Mouse (Mus musculus) stomach, embryonic 16.5 days (tissue): ENCODE data around the gene Cdc34b. TPM values are rescaled to one million over a fixed set of nuclear protein-coding genes. Genes with fewer than 3 reads are reported as not detected.
A peak's percentile ranks its signal among the peaks of the same experiment; 100 is the strongest.

Source experiments
- ATAC-seq: fragments of 200-750 bp; cut with Nextera tagmentation; 2 replicates; pipeline ENCODE4 v1.8.0; 2017; ENCODE audit warnings: moderate number of reproducible peaks, moderate TSS enrichment; ENCODE audit not compliant: insufficient read depth, low FRiP score
- H3K27ac ChIP-seq: fragments of 300-500 bp; sonication (generic); 2 replicates; pipeline ENCODE4 v1.5.1; 2014; ENCODE audit warnings: low read length
- H3K27me3 ChIP-seq: fragments of 300-500 bp; sonication (generic); 2 replicates; pipeline ENCODE4 v1.6.1; 2014; ENCODE audit warnings: low read length, control low read depth, mixed read lengths; ENCODE audit not compliant: control insufficient read depth, insufficient read depth
- H3K36me3 ChIP-seq: fragments of 300-500 bp; sonication (generic); 2 replicates; pipeline ENCODE4 v1.6.1; 2014; ENCODE audit warnings: low read length; ENCODE audit not compliant: control insufficient read depth, insufficient read depth
- H3K4me1 ChIP-seq: fragments of 300-500 bp; sonication (generic); 2 replicates; pipeline ENCODE4 v1.6.1; 2014; ENCODE audit warnings: low read length, control low read depth, mixed read lengths; ENCODE audit not compliant: control insufficient read depth, insufficient read depth
- H3K4me2 ChIP-seq: fragments of 300-500 bp; sonication (generic); 2 replicates; pipeline ENCODE4 v1.6.1; 2014; ENCODE audit warnings: low read depth, low read length, mixed read lengths
- H3K4me3 ChIP-seq: fragments of 300-500 bp; sonication (generic); replicated peaks from 2 replicates; pipeline ENCODE4 v1.5.1; 2014; ENCODE audit warnings: mild to moderate bottlenecking, low read length
- H3K9ac ChIP-seq: fragments of 300-500 bp; sonication (generic); 2 replicates; pipeline ENCODE4 v1.6.1; 2014; ENCODE audit warnings: low read length
- H3K9me3 ChIP-seq: fragments of 300-500 bp; sonication (generic); replicated peaks from 2 replicates; pipeline ENCODE4 v1.6.1; 2016; ENCODE audit warnings: low read length, control low read depth; ENCODE audit not compliant: control insufficient read depth
- WGBS: fragments of 180-500 bp; shearing (Covaris S2); extraction: QIAGEN DNeasy Blood & Tissue Kit; methylation state at CpG from one replicate; pipeline ENCODE4 v1.1.7; 2014; 5-methylcytosine and 5-hydroxymethylcytosine counted together
- polyA plus RNA-seq: library from polyadenylated mRNA; unstranded; fragments of >200 nt; fragmentation: Nextera tagmentation; extraction: Ambion mirVana; gene quantifications from 2 replicates; pipeline ENCODE4 v1.2.1, GENCODE M21; 2015

The Cdc34b gene
- polyA plus RNA-seq, 1 experiment from 2014 or later: 0.18 TPM

GRCm38 (mm10) chr11:94729565-94729964 lies 12.0 kb upstream of the Cdc34b start:
- 29% methylated on average over 4 of the region's 4 CpGs for WGBS
- H3K4me2 ChIP-seq: no peak overlapping the region
- no peak overlapping the region for H3K9ac ChIP-seq
- no peak for ATAC-seq
- H3K4me3 ChIP-seq: no peak overlapping the region
- H3K27ac ChIP-seq: no peak overlapping the region
- no peaks in the 10 kb centered on the region for H3K27me3 ChIP-seq
- no peaks in the 10 kb centered on the region for H3K36me3 ChIP-seq
- H3K4me1 ChIP-seq: no peaks in the 10 kb centered on the region
- no peaks in the 10 kb centered on the region for H3K9me3 ChIP-seq

- 24% methylated on average over 5 of the region's 5 CpGs for WGBS
These were observed 11.3 kb upstream of the Cdc34b start for GRCm38 (mm10) chr11:94730261-94730660.

GRCm38 (mm10) chr11:94731229-94731628 lies 10.4 kb upstream of the Cdc34b start:
- Histone ChIP-seq H3K9ac (no peak overlapping the region), H3K4me1 (no peaks in the 10 kb centered on the region), H3K36me3 (no peaks in the 10 kb centered on the region), H3K27ac (no peak overlapping the region), H3K4me2 (no peak overlapping the region), H3K9me3 (no peaks in the 10 kb centered on the region), H3K4me3 (no peak overlapping the region), H3K27me3 (no peaks in the 10 kb centered on the region)
- no peak for ATAC-seq
- 86% methylated on average over 12 of the region's 12 CpGs for WGBS

More at GRCm38 (mm10) chr11:94730261-94730660, 11.3 kb upstream of the Cdc34b start:
- Histone ChIP-seq H3K27ac (no peak overlapping the region), H3K4me2 (no peak overlapping the region), H3K27me3 (no peaks in the 10 kb centered on the region), H3K4me1 (no peaks in the 10 kb centered on the region), H3K9me3 (no peaks in the 10 kb centered on the region), H3K4me3 (no peak overlapping the region), H3K36me3 (no peaks in the 10 kb centered on the region), H3K9ac (no peak overlapping the region)
- peak; percentile 48; the same call in 1 of the 2 replicates for ATAC-seq

- Histone ChIP-seq H3K27me3 (no peaks in the 10 kb centered on the region), H3K27ac (no peak overlapping the region), H3K4me3 (no peak overlapping the region), H3K4me1 (no peaks in the 10 kb centered on the region), H3K9me3 (no peaks in the 10 kb centered on the region), H3K36me3 (no peaks in the 10 kb centered on the region), H3K9ac (no peak overlapping the region), H3K4me2 (no peak overlapping the region)
- ATAC-seq: 0 out of 2 replicates have a peak, but pooled peaks have one; percentile 23
- 40% methylated on average over 8 of the region's 8 CpGs for WGBS
These were observed 8.8 kb upstream of the Cdc34b start for GRCm38 (mm10) chr11:94732773-94733172.

- no peaks in the 10 kb centered on the region for H3K9me3 ChIP-seq
- H3K4me3 ChIP-seq: no peak overlapping the region
- H3K36me3 ChIP-seq: no peaks in the 10 kb centered on the region
- H3K9ac ChIP-seq: no peak overlapping the region
- ATAC-seq: no peak
- no peaks in the 10 kb centered on the region for H3K27me3 ChIP-seq
- no peaks in the 10 kb centered on the region for H3K4me1 ChIP-seq
- no peak overlapping the region for H3K27ac ChIP-seq
- WGBS: 56% methylated on average over 2 of the region's 2 CpGs
- no peak overlapping the region for H3K4me2 ChIP-seq
These were observed 5.8 kb upstream of the Cdc34b start for GRCm38 (mm10) chr11:94735746-94736145.

- peak; percentile 44; the same call in 1 of the 2 replicates for ATAC-seq
- H3K4me2 ChIP-seq: no peak overlapping the region
These were observed 11.5 kb downstream of the Cdc34b start for GRCm38 (mm10) chr11:94752946-94753713.

GRCm38 (mm10) chr11:94759916-94760315 lies 18.3 kb downstream of the Cdc34b start:
- Histone ChIP-seq H3K4me1 (no peaks in the 10 kb centered on the region), H3K4me3 (no peak overlapping the region), H3K9ac (no peak overlapping the region), H3K27ac (peak overlapping the region; percentile 33; the same call in 1 of the 2 replicates), H3K27me3 (no peaks in the 10 kb centered on the region), H3K9me3 (no peaks in the 10 kb centered on the region), H3K36me3 (no peaks in the 10 kb centered on the region), H3K4me2 (no peak overlapping the region)
- ATAC-seq: no peak
- 64% methylated on average over 6 of the region's 6 CpGs for WGBS

More at GRCm38 (mm10) chr11:94752946-94753713, 11.5 kb downstream of the Cdc34b start:
- H3K9ac ChIP-seq: no peak overlapping the region
- no peaks in the 10 kb centered on the region for H3K27me3 ChIP-seq
- no peaks in the 10 kb centered on the region for H3K9me3 ChIP-seq
- H3K4me3 ChIP-seq: no peak overlapping the region
- no peak overlapping the region for H3K27ac ChIP-seq
- no peaks in the 10 kb centered on the region for H3K36me3 ChIP-seq
- no peaks in the 10 kb centered on the region for H3K4me1 ChIP-seq
- 47% methylated on average over 2 of the region's 2 CpGs for WGBS

GRCm38 (mm10) chr11:94760364-94760763 lies 18.8 kb downstream of the Cdc34b start:
- H3K4me2 ChIP-seq: no peak overlapping the region
- WGBS: 62% methylated on average over 3 of the region's 3 CpGs
- H3K27me3 ChIP-seq: no peaks in the 10 kb centered on the region
- H3K4me3 ChIP-seq: no peak overlapping the region
- peak; percentile 44; the same call in 1 of the 2 replicates for ATAC-seq
- H3K9ac ChIP-seq: no peak overlapping the region
- H3K36me3 ChIP-seq: no peaks in the 10 kb centered on the region
- H3K4me1 ChIP-seq: no peaks in the 10 kb centered on the region
- no peaks in the 10 kb centered on the region for H3K9me3 ChIP-seq
- peak overlapping the region; percentile 52; the same call in 1 of the 2 replicates for H3K27ac ChIP-seq

GRCm38 (mm10) chr11:94760799-94761198 lies 19.2 kb downstream of the Cdc34b start:
- no peak for ATAC-seq
- Histone ChIP-seq H3K9ac (no peak overlapping the region), H3K9me3 (no peaks in the 10 kb centered on the region), H3K36me3 (no peaks in the 10 kb centered on the region), H3K4me3 (no peak overlapping the region), H3K27ac (peak overlapping the region; percentile 52; the same call in 1 of the 2 replicates), H3K4me1 (no peaks in the 10 kb centered on the region), H3K27me3 (no peaks in the 10 kb centered on the region), H3K4me2 (no peak overlapping the region)
- 73% methylated on average over 7 of the region's 7 CpGs for WGBS
